Mouse (Mus musculus): Measurements from ENCODE around the gene BC017158.

DNA sequence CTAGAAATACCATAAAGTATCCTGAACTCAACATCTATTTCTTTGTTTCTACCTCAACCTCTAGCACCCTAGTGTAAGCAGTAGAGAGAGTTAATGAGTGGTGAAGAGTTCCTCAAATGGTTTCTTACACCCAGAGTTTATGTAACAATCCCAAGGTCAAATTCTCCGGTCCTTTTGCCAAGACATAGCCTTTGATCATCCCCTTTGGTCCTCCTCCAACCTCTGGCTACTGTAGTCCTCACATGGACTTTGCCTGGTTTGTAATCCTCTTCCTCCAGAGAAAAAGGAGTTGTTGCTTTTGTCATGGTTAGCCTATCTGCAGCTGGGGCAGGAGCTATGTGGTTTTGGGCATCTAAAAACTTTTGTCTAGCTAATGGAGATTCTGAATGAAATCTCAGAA is 62.5 kb downstream of the BC017158 start:
- TF ChIP-seq CTCF (IDR thresholded peaks at IDR 0.05; ENCODE audit: control insufficient read depth, insufficient read depth, insufficient replicate concordance, low read depth, low read length) (no peak), POLR2A (IDR thresholded peaks at IDR 0.05; ENCODE audit: control insufficient read depth, low read depth, low read length) (no peak)
